Mouse (Mus musculus): ENCODE results near the gene Gimap9.
A peak's percentile ranks its signal among the peaks of the same experiment; 100 is the strongest.

- TF ChIP-seq CTCF (IDR thresholded peaks at IDR 0.05; ENCODE audit: low read depth) (peak; percentile 89), EP300 (IDR thresholded peaks at IDR 0.05; ENCODE audit: low read depth) (no peak)
Measured at GRCm38 (mm10) chr6:48645660-48646308, 30.1 kb upstream of the Gimap9 start.

Data from liver, postnatal 0 days (tissue).